8 mouse cellular contexts compared by ENCODE assay signal in genomic region chr9:21846755-21847341, GRCm38 (mm10). TPM values are rescaled to one million over a fixed set of nuclear protein-coding genes. Genes with fewer than 3 reads are reported as not detected.
DNase-seq lines count a peak whose midpoint lies in the region; ATAC-seq and TF ChIP-seq lines count a peak whose summit lies in the region.

No protein-coding gene starts in this region.

- no peaks in the 10 kb centered on the region for H3K36me3 ChIP-seq in hindbrain, postnatal 0 days (ENCODE audit: insufficient read depth, low read length)
- no peaks in the 10 kb centered on the region for H3K36me3 ChIP-seq in liver, embryonic 13.5 days
- no peaks in the 10 kb centered on the region for H3K36me3 ChIP-seq in neural tube, embryonic 15.5 days

- TF ChIP-seq CTCF in hindbrain, postnatal 0 days (IDR thresholded peaks at IDR 0.05; ENCODE audit: low read depth) = no peak

- no peak for ATAC-seq in hindbrain, postnatal 0 days
- ATAC-seq in liver, embryonic 13.5 days (ENCODE audit: low read depth) = peak; percentile 32
- peak; percentile 36; the same call in 1 of the 2 replicates for ATAC-seq in neural tube, embryonic 15.5 days (ENCODE audit: low FRiP score)

- no peaks in the 10 kb centered on the region for H3K9me3 ChIP-seq in hindbrain, postnatal 0 days (ENCODE audit: low read length)
- no peaks in the 10 kb centered on the region for H3K9me3 ChIP-seq in liver, embryonic 13.5 days (replicated peaks)
- no peaks in the 10 kb centered on the region for H3K9me3 ChIP-seq in neural tube, embryonic 15.5 days (replicated peaks)

- DNase-seq in adrenal gland, postnatal 10 days = peak; percentile 64
- DNase-seq in adrenal gland, adult 18-20 months (ENCODE audit: low spot score in 2 of 2) = no peak
- DNase-seq in gastrocnemius, postnatal 10 days = peak; percentile 53
- no peak for DNase-seq in hindbrain, postnatal 0 days (ENCODE audit: low spot score)
- no peak for DNase-seq in liver, embryonic 13.5 days
- no peak for DNase-seq in frontal cortex, postnatal 10 days (ENCODE audit: low spot score in 2 of 2)
- no peak for DNase-seq in ovary, postnatal 36 days (ENCODE audit: low spot score)

- H3K27ac ChIP-seq in hindbrain, postnatal 0 days = peak overlapping the region; percentile 55
- peak overlapping the region; percentile 67 for H3K27ac ChIP-seq in liver, embryonic 13.5 days
- H3K27ac ChIP-seq in neural tube, embryonic 15.5 days (replicated peaks) = peak overlapping the region; percentile 54

- 25% methylated on average over 11 of the region's 11 CpGs for WGBS in hindbrain, postnatal 0 days
- WGBS in liver, embryonic 13.5 days (ENCODE audit: insufficient replicate concordance) = 23% methylated on average over 11 of the region's 11 CpGs
- WGBS in neural tube, embryonic 15.5 days = 8% methylated on average over 11 of the region's 11 CpGs

- no peak overlapping the region for H3K4me3 ChIP-seq in hindbrain, postnatal 0 days (ENCODE audit: low read length)
- no peak overlapping the region for H3K4me3 ChIP-seq in liver, embryonic 13.5 days (replicated peaks)
- H3K4me3 ChIP-seq in neural tube, embryonic 15.5 days (replicated peaks) = no peak overlapping the region

- peak overlapping the region; percentile 8 for H3K4me2 ChIP-seq in hindbrain, postnatal 0 days (ENCODE audit: low read depth, low read length)
- peak overlapping the region; percentile 36 for H3K4me2 ChIP-seq in liver, embryonic 13.5 days
- H3K4me2 ChIP-seq in neural tube, embryonic 15.5 days = peak overlapping the region; percentile 43

- H3K27me3 ChIP-seq in hindbrain, postnatal 0 days (ENCODE audit: insufficient read depth, low read length) = no peaks in the 10 kb centered on the region
- H3K27me3 ChIP-seq in liver, embryonic 13.5 days = no peaks in the 10 kb centered on the region
- H3K27me3 ChIP-seq in neural tube, embryonic 15.5 days (replicated peaks) = no peaks in the 10 kb centered on the region

- H3K9ac ChIP-seq in hindbrain, postnatal 0 days (replicated peaks; ENCODE audit: low read length) = no peak overlapping the region
- H3K9ac ChIP-seq in liver, embryonic 13.5 days = no peak overlapping the region
- H3K9ac ChIP-seq in neural tube, embryonic 15.5 days (replicated peaks) = no peak overlapping the region; the same call in 1 of the 2 replicates

- H3K4me1 ChIP-seq in hindbrain, postnatal 0 days (ENCODE audit: insufficient read depth, low read length) = no peaks in the 10 kb centered on the region
- peaks cover 60% of the 10 kb centered on the region for H3K4me1 ChIP-seq in liver, embryonic 13.5 days (replicated peaks)
- H3K4me1 ChIP-seq in neural tube, embryonic 15.5 days = peaks cover 14% of the 10 kb centered on the region

RNA-seq across cellular contexts. Expression of gene Dock6, which starts 5.6 kb away (rescaled TPM):
- total RNA-seq in adrenal gland, postnatal 10 days (2021) = 10 to 100 TPM; 40.1 to 56.3 TPM
- total RNA-seq in adrenal gland, adult 18-20 months (2021) = 10 to 100 TPM; 29.7 to 36.1 TPM
- 10 to 100 TPM; 26.9 to 32.9 TPM for total RNA-seq in gastrocnemius, postnatal 10 days (2021)
- 15.6 and 20.6 TPM in 2 replicates for total RNA-seq in hindbrain, postnatal 0 days (2014; rRNA removed)
- 11.5 and 11.7 TPM in 2 replicates for polyA plus RNA-seq in hindbrain, postnatal 0 days (2015; fragmentation: Nextera tagmentation; extraction: Ambion mirVana)
- polyA plus RNA-seq in liver, embryonic 13.5 days (2015; fragmentation: Nextera tagmentation; extraction: Ambion mirVana) = 3.9 and 4.1 TPM in 2 replicates
- polyA plus RNA-seq in neural tube, embryonic 15.5 days (2015; fragmentation: Nextera tagmentation; extraction: Ambion mirVana) = 14.0 and 22.5 TPM in 2 replicates

RNA-seq across cellular contexts. Expression of gene Angptl8, which starts 11.5 kb away (rescaled TPM):
- 10 to 100 TPM in 1 of 2 experiments, 1 to 10 TPM in 1; 7.6 to 17.9 TPM for total RNA-seq in adrenal gland, postnatal 10 days (2021)
- total RNA-seq in adrenal gland, adult 18-20 months (2021) = 10 to 100 TPM in 1 of 2 experiments, 1 to 10 TPM in 1; 8.2 to 26.2 TPM
- under 1 TPM in 1 of 2 experiments, not detected in 1; 0.43 TPM for total RNA-seq in gastrocnemius, postnatal 10 days (2021)
- not detected in 2 replicates for total RNA-seq in hindbrain, postnatal 0 days (2014; rRNA removed)
- polyA plus RNA-seq in hindbrain, postnatal 0 days (2015; fragmentation: Nextera tagmentation; extraction: Ambion mirVana) = 0.34 and 0.57 TPM in 2 replicates
- 15.5 and 16.1 TPM in 2 replicates for polyA plus RNA-seq in liver, embryonic 13.5 days (2015; fragmentation: Nextera tagmentation; extraction: Ambion mirVana)
- 0.42 and 1.1 TPM in 2 replicates for polyA plus RNA-seq in neural tube, embryonic 15.5 days (2015; fragmentation: Nextera tagmentation; extraction: Ambion mirVana)

RNA-seq across cellular contexts. Expression of gene Kank2, which starts 48.3 kb away (rescaled TPM):
- 10 to 100 TPM; 33.1 to 37.2 TPM for total RNA-seq in adrenal gland, postnatal 10 days (2021)
- 10 to 100 TPM; 31.1 to 31.3 TPM for total RNA-seq in adrenal gland, adult 18-20 months (2021)
- 10 to 100 TPM; 27.4 to 31.6 TPM for total RNA-seq in gastrocnemius, postnatal 10 days (2021)
- 15.6 and 19.1 TPM in 2 replicates for total RNA-seq in hindbrain, postnatal 0 days (2014; rRNA removed)
- 3.1 and 3.4 TPM in 2 replicates for polyA plus RNA-seq in hindbrain, postnatal 0 days (2015; fragmentation: Nextera tagmentation; extraction: Ambion mirVana)
- polyA plus RNA-seq in liver, embryonic 13.5 days (2015; fragmentation: Nextera tagmentation; extraction: Ambion mirVana) = 2.6 and 3.4 TPM in 2 replicates
- 4.9 and 7.4 TPM in 2 replicates for polyA plus RNA-seq in neural tube, embryonic 15.5 days (2015; fragmentation: Nextera tagmentation; extraction: Ambion mirVana)

Comparison
In these comparisons a context has a peak if more than half of its experiments do, and no peak if none do; other contexts are left out.
1. DNase-seq: peak in adrenal gland, postnatal 10 days (single experiment) and gastrocnemius, postnatal 10 days (single experiment); none in adrenal gland, adult 18-20 months (0 of 2), hindbrain, postnatal 0 days (single experiment), liver, embryonic 13.5 days (single experiment), frontal cortex, postnatal 10 days (0 of 2) and ovary, postnatal 36 days (single experiment).
2. Peak in every context shown above with its lines, with median percentiles within 50 percentile points of each other: H3K27ac ChIP-seq and H3K4me2 ChIP-seq.